17 mouse cellular contexts compared by ENCODE assay signal in genomic region chr4:88461315-88461714, GRCm38 (mm10).
"Had no signal": no experiment of that assay in that cellular context is flagged by ENCODE, and none has a peak within 500 bp of the region (broad histone marks: within the 10 kb centered on the region; RNA-seq: fewer than 3 reads in every experiment).

No protein-coding gene starts in this region.

- H3K4me2 ChIP-seq: neural tube, embryonic 12.5 days; neural tube, embryonic 13.5 days; neural tube, embryonic 15.5 days; stomach, embryonic 15.5 days had no signal

- H3K27me3 ChIP-seq: neural tube, embryonic 12.5 days; neural tube, embryonic 13.5 days; neural tube, embryonic 15.5 days; stomach, embryonic 15.5 days had no signal

- H3K4me3 ChIP-seq: neural tube, embryonic 12.5 days; neural tube, embryonic 13.5 days; neural tube, embryonic 15.5 days; stomach, embryonic 15.5 days had no signal

- H3K9me3 ChIP-seq: neural tube, embryonic 12.5 days; neural tube, embryonic 13.5 days; neural tube, embryonic 15.5 days; stomach, embryonic 15.5 days had no signal

- H3K27ac ChIP-seq: neural tube, embryonic 12.5 days; neural tube, embryonic 13.5 days; neural tube, embryonic 15.5 days; stomach, embryonic 15.5 days; stomach, postnatal 0 days had no signal

- H3K4me1 ChIP-seq: neural tube, embryonic 12.5 days; neural tube, embryonic 15.5 days; stomach, embryonic 15.5 days had no signal

- DNase-seq: retina, postnatal 1 day; right cerebral cortex, adult 18-20 months; right cerebral cortex, postnatal 14 days; right cerebral cortex, postnatal 25 days; right cerebral cortex, postnatal 4 days; spleen, adult 18-20 months; thymus, adult 18-20 months; thymus, adult 2 months; thymus, postnatal 14 days; thymus, postnatal 25 days; thymus, postnatal 36 days; thymus, postnatal 4 days had no signal

- H3K36me3 ChIP-seq: neural tube, embryonic 12.5 days; neural tube, embryonic 13.5 days; neural tube, embryonic 15.5 days; stomach, embryonic 15.5 days had no signal
